16 mouse cellular contexts compared by ENCODE assay signal in genomic region chr19:6849506-6850068, GRCm38 (mm10).
"Had no signal": no experiment of that assay in that cellular context is flagged by ENCODE, and none has a peak within 500 bp of the region (broad histone marks: within the 10 kb centered on the region; RNA-seq: fewer than 3 reads in every experiment).

No protein-coding gene starts in this region.

- H3K4me3 ChIP-seq: limb, embryonic 12.5 days; liver, embryonic 13.5 days; lung, embryonic 15.5 days; midbrain, embryonic 13.5 days; myocyte; neural tube, embryonic 15.5 days; stomach, embryonic 15.5 days had no signal

- H3K9me3 ChIP-seq: limb, embryonic 12.5 days; liver, embryonic 13.5 days; lung, embryonic 15.5 days; midbrain, embryonic 13.5 days; neural tube, embryonic 15.5 days; stomach, embryonic 15.5 days had no signal

- DNase-seq: kidney, adult 11 months; kidney, adult 9 months; kidney, postnatal 36 days; layer of hippocampus, adult 9-11 months; layer of hippocampus, postnatal 36 days; liver; liver, embryonic 13.5 days; liver, postnatal 0 days; thymus, adult 18-20 months had no signal

- H3K9ac ChIP-seq: limb, embryonic 12.5 days; liver, embryonic 13.5 days; liver, postnatal 0 days; lung, embryonic 15.5 days; midbrain, embryonic 13.5 days; neural tube, embryonic 15.5 days; stomach, embryonic 15.5 days had no signal

- H3K27ac ChIP-seq: kidney, postnatal 0 days; limb, embryonic 12.5 days; liver, embryonic 13.5 days; lung, embryonic 15.5 days; midbrain, embryonic 13.5 days; neural tube, embryonic 15.5 days; stomach, embryonic 15.5 days had no signal

- H3K36me3 ChIP-seq: limb, embryonic 12.5 days; liver, embryonic 13.5 days; lung, embryonic 15.5 days; midbrain, embryonic 13.5 days; neural tube, embryonic 15.5 days; stomach, embryonic 15.5 days had no signal
